Mouse (Mus musculus) retina, postnatal 7 days (tissue): Measurements from ENCODE around the gene Adh6a.
"Not testable (repeated sequence)": the region's sequence is repeated elsewhere in the genome, so short reads cannot be mapped to it uniquely, and the experiment has no call there.

Source experiments
- DNase-seq: peaks from one replicate; pipeline ENCODE4 v3.0.0-alpha.2; 2012; ENCODE audit warnings: low read depth, low spot score

Adh6a gene

DNA sequence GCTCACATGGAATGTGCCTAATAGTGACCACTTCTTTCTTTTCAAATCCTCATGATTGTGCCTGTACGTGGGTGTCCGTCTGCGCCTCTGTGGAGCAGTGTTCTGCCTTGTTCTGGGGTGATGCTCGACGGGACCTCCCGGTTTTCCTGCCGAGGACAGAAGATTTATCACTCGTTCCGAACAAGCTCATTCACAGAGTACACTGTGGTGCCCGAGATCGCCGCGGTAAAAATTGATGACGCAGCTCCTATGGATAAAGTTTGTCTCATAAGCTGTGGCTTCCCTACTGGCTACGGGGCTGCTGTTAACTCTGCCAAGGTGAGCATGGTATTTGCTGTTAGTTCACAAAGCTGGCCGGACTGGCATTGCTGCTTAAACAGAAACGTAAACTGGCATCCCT lies 11.9 kb downstream of the Adh6a start:
- no peak for DNase-seq

DNA sequence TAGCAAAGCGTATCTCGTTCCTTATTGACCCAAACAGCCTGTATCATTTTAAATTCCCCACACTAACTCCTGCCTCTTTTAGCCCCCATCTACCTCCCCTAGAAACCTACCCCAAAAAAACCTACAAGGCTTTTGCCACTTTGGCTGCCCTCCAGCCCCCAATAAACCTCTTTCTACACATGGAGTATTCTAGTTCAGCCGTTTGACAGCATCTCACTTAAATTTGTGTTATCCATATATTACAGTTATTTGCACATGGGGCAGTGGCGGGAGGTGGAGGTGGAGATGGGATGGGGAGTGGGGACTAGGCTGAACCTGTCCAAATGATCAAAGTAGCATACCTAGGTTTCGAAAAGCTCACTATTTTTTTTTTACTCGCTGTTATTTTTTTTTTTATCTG lies 12.4 kb downstream of the Adh6a start:
- DNase-seq, result no peak

DNA sequence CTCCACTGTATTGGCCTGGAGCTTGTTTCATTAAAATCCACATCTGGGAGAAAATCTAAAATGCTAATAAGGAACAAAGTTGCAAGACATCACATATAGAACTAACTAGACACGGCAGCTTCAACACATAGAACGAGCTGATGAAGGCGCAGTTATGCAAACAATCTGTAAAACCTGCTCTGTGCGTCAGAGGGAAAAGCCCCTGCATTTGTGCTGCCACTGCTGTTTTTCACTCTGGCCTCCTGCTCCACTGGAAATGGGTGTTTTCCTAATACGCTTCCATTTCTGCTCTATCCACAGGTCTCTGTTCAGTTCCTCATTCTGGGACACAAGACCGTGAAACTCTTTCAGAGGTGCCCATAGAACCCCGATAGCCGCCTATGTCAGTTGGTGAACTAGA lies 20.8 kb downstream of the Adh6a start:
- DNase-seq, result no peak

- DNase-seq, result no peak
Observed at GRCm38 (mm10) chr3:138334320-138334719, 21.2 kb downstream of the Adh6a start.

DNA sequence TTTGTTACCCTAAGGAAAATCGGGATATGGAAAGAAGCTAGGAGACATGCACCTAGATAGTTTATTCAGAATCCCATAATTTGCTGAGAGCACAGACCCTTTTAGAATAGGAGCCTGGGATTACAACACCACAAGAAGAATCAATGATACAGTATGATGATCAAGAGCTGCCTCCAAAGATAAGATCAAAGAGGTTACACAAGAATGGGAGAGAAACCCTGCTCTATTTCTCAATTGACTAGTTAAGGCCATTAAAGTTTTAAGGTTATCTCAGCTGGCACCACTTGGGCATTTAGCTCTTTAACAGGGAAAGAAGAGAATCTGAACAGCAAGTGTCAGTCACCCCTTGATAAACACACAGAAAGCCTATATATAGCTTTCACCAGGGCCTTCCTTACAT lies 22.5 kb downstream of the Adh6a start:
- no peak for DNase-seq

- no peak for DNase-seq
Observed at GRCm38 (mm10) chr3:138336104-138336754, 23.1 kb downstream of the Adh6a start.

- no peak for DNase-seq
Observed at GRCm38 (mm10) chr3:138341471-138341870, 28.4 kb downstream of the Adh6a start, which contains the start of gene Adh6b. Gene Adh6b, plus strand, starts transcription at chr3:138341775.

GRCm38 (mm10) chr3:138347041-138347440 lies 34.0 kb downstream of the Adh6a start:
- DNase-seq, result no peak

DNA sequence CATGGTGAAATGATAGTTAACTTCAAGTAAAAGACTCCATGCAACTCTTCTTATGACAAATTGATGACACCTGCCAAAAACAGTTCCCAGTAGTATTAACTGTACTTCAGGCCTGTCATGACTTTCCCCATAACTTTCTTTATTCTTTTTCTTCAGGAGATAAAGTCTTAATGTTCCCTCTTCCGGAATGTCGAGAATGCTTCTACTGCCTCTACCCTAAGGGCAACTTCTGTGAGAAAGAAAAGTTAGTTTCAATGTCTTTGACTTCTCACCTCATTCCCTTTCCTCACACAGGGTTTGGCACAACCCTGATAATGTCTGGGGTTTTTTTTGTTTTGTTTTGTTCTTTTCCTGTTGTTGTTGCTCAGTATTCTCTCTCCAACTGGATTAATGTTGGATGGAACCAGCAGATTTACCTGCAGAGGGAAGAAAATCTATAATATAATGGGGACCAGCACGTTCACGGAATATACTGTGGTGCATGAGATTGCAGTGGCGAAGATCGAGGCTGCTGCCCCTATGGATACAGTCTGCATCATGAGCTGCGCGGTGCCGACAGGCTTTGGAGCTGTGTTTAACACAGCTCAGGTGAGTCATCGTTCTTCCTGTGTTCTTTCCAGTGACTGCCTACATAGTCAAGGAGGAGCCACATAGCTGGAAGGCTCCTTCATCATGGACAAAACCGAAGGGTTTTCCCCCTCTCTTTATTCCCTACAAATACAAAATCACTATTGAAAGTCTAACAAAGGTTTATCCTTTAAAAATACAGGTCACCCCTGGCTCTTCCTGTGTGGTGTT lies 39.1 kb downstream of the Adh6a start:
- no peak for DNase-seq

GRCm38 (mm10) chr3:138358856-138359255 lies 45.8 kb downstream of the Adh6a start:
- no peak for DNase-seq

GRCm38 (mm10) chr3:138360721-138361120 lies 47.6 kb downstream of the Adh6a start:
- DNase-seq, result no peak

DNA sequence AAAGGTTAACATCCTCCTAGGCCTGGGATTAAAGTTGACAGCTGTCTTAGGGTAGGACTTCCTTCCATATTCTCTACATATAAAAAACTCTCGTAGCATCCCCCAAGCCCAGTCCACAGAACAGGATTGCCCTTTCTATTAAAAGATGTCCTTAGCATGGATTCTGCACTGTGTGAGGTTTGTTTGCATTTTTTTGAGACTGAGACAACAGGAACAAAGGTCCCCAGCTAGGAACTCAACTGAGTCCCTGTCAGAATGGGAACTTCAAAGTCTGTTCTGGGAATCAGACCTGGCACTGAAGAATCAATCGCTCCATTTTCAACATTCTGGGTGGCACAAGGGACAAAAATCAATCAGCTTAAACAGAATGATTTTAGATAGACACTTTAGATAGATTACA lies 49.8 kb downstream of the Adh6a start:
- DNase-seq, result no peak

DNA sequence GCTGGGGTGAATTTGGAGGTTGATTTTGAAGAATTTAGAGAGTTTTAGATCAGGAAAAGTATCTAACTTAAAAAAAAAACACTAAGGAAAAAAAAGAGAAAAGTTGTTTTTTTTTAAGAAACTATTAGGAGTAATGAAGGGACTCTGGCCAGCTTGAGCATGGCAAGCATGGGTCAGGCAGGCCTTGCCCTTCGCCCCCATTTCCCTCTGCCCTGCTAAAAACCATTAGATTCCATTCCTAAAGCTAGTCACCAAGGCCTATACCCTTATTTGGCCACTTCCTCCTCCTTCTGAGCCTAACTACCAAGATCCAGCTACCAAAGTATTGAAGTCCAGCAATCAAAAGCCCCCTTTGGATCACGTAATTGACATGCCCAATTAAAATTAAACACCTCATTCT lies 53.1 kb downstream of the Adh6a start:
- DNase-seq, result no peak

DNA sequence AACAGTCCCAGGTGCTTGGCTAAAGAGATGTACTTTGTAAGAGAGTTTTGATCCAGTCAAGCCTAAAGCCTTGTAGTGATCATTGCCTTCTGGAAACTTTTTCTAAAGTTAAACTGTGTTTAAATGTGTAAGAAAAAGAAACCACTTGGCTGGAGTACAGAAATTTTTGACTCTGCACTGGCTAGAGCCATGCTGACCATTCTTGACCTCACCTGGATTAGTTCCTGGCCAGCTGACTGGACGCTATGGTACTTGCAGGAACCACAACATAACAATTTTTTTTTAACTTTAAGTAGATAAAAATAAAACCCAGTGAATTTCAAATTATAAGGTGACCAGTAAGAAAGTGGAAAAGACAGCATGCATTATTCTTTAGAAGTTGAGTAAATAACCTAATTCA lies 56.5 kb downstream of the Adh6a start:
- DNase-seq, result no peak

- DNase-seq, result not testable (repeated sequence)
Observed at GRCm38 (mm10) chr3:138370289-138370688, 57.2 kb downstream of the Adh6a start.

DNA sequence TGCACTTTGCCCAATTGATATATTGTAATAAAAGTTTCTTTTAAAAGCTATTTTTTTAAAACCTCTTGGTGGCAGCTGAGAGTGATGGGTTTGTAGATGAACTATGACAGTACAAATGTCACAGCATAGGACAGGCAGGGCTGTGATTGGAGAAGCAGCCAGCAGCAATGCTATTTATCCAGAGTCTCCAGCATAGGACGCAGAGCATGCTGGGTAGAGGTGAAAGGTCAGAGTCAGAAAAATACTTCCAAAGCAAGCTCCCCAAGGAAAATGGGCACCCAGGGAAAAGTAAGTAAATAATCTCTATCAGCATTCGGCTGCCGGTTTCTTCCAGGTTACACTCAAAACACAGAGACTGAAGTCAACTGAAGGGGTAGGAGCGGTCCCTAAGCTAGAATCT lies 60.8 kb downstream of the Adh6a start:
- DNase-seq, result no peak

GRCm38 (mm10) chr3:138375148-138375547 lies 62.1 kb downstream of the Adh6a start:
- no peak for DNase-seq
